Mouse (Mus musculus) megakaryocyte, embryonic 14.5 days (primary cell): ENCODE data around the gene Ubap2.

ENCODE experiments used
- FLI1 ChIP-seq: IDR thresholded peaks from 2 replicates; pipeline ENCODE4 v1.6.1; 2012; ENCODE audit warnings: low read length, inconsistent platforms, mixed read lengths
- GATA1 ChIP-seq: IDR thresholded peaks from 3 replicates; pipeline ENCODE4 v1.6.1; 2012; ENCODE audit warnings: mixed read lengths, low read length, inconsistent platforms, borderline replicate concordance

DNA sequence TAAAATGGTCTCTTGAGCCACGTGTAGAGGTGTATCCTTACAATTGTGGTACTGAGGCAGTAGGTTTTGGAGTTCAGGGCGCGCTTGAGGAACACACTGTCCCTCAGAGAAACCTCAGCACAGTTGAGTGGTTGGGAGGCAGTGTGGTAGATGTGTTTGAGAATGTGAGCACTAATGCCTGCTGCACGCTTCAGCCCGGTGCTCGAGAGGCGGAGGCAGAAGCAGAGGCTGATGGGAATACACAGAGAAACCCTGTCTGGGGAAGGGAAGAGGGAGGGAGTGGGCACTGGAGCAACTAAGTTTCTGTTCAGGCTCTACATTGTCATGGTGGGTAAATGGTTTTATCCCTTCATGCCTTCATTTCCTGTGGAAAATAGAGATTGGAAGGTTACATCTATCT, 123.8 kb downstream of the Ubap2 start:
- TF ChIP-seq FLI1 (no peak), GATA1 (no peak)
